Mouse (Mus musculus): Measurements from ENCODE around the gene Manf.
A peak's percentile ranks its signal among the peaks of the same experiment; 100 is the strongest.

The Manf gene

GRCm38 (mm10) chr9:106884996-106885900 lies 6.5 kb downstream of the Manf start:
- DNase-seq (ENCODE audit: low spot score), result no peak

- DNase-seq (ENCODE audit: low spot score), result no peak
Observed at GRCm38 (mm10) chr9:106884306-106884705, 7.5 kb downstream of the Manf start.

DNA sequence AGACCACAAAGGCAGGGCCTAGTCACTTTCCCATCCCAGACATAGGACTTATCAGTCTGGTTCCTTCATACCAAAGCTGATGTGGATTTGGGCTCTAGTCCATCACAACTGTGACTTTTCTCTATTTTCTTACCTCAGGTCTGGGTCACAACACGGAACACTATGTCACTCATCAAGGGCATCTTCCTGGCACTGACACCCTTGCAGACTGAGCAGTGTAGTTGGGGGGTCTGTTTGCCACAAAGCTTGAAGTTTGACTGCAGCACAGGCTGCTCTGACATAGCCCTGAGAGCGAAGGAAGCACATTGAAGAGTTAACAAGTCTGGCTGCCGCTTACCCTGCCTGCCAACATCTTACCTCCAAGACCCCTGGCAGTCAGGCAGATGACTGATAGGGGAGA lies 8.7 kb downstream of the Manf start:
- DNase-seq (ENCODE audit: low spot score), result no peak

DNA sequence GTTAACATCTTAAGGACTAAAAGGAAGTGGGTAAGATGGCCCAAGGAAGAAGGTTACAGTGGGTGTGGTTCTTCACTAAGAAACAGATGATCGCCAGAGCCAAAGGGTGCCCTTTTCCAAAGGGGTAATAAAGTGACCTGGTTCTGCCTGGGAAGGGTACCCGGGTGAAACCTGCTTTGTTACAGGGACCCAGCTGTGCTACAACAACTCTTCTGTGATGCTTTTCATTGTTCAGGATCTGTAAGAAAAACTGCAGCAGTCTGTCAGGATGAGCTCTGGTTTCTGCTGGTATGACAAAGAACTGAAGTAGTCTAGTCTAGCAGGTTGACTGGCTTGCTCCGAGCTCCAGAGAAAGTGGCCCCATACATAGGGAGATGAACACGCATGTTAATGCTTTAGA lies 9.6 kb downstream of the Manf start:
- DNase-seq (ENCODE audit: low spot score), result no peak

DNA sequence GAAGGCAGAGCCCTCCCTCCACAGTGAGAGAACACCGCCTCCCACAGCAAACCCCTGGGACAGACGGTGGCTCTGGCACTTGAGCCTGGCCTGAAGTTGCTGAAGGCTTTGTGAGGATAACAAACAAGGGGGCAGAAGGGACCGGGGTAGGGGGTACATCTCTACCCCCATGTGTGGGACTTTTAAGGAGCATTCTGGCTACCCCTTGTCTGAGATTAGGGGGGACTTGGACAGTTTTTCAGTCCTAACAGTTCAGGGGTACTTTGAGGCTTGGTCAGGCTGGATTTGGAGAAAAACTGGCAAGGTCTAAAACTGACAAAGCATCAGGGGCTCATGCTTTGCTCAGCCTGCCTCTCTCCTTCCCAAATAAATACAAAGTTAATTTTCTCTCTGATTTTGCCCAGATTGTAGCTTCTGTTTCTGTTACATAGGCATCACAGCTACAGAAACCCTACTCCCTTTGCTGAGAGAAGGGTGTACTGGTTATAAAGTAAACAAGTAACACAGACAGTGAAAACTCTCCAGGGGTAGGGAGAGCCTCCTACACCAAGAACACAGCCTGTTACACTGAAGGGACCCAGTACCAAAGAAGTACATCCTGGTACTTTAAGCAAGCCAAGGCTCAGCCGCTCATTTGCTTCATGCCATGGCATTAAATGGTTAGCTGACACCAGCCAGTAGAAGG lies 10.6 kb downstream of the Manf start:
- no peak for DNase-seq (ENCODE audit: low spot score)

DNA sequence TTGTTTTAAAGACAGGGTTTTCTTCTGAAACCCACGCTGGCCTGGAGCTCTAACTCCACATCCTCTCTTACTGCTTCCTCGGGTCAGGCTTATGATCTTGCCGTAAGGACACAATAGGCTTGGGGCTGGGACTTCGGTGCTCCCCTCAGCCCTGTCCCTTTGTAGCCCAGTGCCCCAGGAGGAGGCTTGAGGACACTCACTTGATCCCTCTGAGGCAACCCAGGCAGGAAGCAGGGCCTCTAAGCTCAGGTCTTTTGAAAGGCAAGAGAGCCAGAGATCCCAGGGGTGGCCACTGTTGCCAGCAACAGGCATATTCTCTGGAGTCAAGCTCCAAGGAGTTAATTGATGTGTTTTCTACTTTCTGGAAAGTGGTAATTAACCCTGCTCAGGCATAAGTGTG lies 12.3 kb downstream of the Manf start:
- DNase-seq (ENCODE audit: low spot score), result no peak

DNA sequence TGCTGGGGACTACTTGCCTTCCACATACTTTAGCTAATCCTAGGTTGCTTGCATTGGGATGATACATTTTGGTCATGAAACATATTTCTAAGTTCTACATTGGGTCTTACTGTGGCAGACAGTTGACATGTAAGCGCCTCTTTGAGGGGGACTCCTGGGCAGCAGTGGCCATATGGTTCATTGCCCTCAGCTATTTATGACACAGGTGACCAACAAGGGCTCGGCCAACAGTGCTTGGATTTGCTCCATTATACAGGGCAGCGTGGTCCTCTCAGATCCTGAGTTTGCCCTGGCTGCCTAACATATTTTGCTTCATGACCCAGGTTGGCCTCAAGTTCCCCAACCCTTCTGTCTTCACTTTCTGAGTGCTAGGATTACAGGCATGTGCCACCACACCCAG lies 15.1 kb downstream of the Manf start:
- no peak for DNase-seq (ENCODE audit: low spot score)

DNA sequence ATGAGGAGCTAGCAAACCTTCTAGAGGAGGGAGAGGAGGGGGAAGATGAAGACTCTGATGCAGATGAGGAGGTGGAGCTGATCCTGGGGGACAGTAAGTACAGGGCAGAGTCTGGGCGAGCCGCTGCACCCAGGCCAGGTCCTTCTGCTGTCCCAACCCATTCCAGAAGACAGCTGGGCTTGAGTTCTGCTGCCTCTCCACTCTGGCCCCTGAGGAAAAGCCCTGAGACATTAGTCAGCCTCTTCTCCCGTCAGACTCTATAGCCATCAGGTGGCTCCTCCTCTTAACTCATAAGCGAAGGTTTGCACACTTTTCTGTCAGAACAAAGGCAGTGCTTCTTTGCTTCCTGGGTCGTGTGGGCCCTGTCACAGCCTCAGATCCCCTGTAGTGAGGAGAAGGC lies 17.6 kb downstream of the Manf start:
- DNase-seq (ENCODE audit: low spot score), result no peak

DNA sequence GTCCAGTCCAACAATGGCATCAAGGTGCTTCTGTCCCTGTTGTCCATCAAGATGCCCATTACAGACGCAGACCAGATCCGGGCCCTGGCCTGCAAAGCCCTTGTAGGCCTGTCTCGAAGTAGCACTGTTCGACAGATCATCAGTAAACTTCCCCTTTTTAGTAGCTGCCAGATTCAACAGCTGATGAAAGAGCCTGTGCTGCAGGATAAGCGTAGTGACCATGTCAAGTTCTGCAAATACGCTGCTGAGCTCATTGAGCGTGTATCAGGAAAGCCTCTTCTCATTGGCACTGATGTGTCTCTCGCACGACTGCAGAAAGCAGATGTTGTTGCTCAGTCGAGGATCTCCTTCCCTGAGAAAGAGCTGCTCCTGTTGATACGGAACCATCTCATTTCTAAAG lies 33.7 kb downstream of the Manf start:
- DNase-seq (ENCODE audit: low spot score), result no peak

GRCm38 (mm10) chr9:106856664-106857063 lies 35.1 kb downstream of the Manf start:
- no peak for DNase-seq (ENCODE audit: low spot score)

GRCm38 (mm10) chr9:106842800-106843199 lies 49.0 kb downstream of the Manf start:
- DNase-seq (ENCODE audit: low spot score), result no peak

- DNase-seq (ENCODE audit: low spot score), result no peak
Observed at GRCm38 (mm10) chr9:106840569-106840968, 51.2 kb downstream of the Manf start.

DNA sequence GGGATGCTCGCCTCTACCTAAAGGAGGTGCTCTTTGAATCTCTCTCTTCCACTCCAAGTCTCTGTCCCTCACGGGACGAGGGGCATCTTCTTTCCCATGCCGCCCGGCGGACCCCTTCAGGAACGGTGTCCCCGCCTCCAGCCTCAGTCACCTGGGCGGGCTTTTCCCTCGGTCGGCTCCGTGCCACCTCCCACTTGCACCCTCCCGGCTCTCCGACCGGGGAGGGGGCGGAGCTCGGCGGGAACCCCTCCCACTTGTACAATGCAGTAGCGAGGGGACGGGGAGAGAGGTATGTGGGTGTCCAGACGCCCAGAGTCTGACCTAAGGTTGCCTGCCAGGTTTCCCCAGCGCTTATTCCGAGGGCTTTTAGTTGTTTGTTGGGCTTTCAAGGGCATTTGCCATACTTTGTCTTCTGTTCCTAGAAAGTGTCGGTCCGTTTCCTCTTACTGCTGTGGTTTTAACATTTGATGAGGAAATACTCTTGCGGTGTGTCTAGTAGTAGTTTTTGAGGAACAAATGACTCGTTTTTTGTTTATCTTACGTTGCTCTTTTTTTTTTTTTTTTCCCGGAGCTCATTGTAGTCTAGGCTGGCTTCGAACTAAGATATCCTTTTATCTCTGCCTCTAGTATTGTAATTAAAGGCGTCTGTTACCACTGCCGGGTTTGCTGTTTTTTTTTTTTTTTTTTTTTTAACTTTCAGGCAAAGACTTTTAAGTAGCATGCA lies 69.2 kb downstream of the Manf start:
- peak; percentile 70 for DNase-seq (ENCODE audit: low spot score)

DNA sequence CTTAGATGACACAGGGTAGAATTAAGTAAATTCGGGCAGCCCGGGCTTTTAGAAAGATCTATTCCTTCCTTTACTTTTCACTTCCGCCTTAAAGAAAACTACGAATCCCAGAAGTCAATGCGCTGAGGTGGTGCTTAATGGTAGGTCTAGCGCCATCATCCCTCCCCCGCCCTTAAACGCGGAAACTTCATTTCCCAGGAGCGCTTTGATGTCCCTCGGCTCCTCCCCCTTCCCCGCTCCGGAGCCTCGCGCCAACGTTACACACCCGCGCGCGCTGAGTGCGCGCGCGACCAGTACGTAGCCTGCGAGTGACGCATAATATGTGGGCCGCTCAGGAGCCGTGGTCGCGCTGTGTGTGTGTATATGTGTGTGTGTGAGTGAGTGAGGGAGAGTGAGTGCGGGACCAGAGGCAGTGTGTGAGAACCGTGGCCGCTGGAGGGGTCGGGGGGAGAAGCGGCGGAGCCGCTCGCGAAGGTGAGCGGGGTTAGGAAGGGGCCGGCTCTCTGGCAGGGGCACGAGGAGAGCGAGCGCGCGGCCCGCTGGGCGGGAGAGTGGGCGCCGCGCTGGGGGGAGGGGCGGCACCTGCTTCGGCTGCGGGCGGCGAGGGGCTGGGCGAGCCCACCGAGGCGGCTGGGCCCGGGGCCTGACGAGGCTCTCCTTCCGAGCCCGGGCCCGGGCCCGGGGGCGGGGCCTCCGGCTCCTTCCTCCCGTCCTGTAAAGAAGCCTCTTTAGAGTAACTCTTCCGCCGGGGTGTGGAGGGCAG lies 70.0 kb downstream of the Manf start, which contains the start of gene Dcaf1:
Gene Dcaf1 (plus strand): TSS at position 257 of the 763 bp plus-strand sequence.
- DNase-seq (ENCODE audit: low spot score), result peak; percentile 65

DNA sequence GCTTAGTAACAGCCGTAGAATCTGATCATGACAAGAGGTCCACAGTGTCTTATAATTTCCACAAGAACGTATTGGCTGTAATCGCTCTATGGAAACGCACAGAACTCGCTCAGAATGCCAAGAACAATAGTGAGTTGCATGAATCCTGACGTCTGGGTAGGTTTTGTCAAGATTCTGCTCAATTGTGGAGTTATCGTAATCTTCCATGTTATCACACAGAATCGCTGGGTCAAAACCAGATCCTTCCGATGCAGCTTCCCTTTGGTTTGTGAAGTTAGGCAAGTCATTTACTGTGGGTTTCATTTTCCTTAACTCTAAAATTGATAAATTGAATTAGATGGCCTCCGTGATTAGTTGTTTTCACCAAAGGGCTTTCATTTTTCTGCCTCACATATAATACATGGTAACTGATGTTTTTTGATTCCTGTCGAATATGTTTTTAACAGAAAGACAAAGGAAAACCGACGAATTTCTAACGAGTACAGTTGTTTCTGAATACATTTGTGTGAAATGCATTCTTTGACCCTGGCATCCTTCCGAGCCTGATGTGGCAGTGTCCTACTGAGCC lies 70.6 kb downstream of the Manf start:
- DNase-seq (ENCODE audit: low spot score), result no peak

GRCm38 (mm10) chr9:106819201-106819600 lies 72.6 kb downstream of the Manf start:
- DNase-seq (ENCODE audit: low spot score), result no peak

GRCm38 (mm10) chr9:106818191-106818590 lies 73.6 kb downstream of the Manf start:
- no peak for DNase-seq (ENCODE audit: low spot score)

DNA sequence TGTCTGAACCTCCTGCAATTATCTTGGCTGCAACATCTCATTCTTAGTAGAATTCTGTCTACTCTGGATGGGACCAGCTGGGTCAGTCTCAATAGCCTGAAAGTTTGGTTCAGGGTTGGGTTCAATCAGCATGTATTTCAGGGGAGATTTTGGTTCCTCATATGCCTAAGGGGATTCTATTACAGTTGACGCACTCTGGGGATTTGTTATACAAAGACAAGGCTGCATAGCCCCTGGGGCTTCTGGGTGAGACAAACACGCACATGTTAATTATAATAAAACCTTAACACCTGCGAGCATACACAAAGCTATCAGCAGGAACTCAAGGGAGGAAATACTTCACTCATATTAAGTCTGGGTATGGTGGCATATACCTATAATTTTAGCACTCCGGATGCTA lies 85.3 kb downstream of the Manf start:
- DNase-seq (ENCODE audit: low spot score), result no peak

DNA sequence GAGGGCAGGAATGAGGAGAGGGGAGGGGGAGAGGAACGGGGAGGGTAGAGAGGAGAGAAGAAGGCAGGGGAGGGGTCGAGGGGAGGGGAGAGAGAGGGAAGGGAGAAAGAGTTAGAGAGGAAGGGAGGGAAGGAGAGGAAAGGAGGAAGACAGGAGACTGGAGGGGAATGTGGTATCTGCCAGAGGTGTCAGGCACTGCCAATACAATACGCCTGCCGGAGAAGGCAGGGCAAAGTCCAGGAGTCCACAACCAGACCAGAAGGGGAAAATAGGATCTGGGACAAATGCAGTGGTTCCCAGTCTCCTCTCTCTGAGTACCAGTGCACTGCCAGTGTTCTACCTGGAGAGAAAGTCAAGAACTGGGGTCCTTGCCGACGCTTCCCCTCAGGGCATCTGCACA lies 100.9 kb downstream of the Manf start:
- no peak for DNase-seq (ENCODE audit: low spot score)

DNA sequence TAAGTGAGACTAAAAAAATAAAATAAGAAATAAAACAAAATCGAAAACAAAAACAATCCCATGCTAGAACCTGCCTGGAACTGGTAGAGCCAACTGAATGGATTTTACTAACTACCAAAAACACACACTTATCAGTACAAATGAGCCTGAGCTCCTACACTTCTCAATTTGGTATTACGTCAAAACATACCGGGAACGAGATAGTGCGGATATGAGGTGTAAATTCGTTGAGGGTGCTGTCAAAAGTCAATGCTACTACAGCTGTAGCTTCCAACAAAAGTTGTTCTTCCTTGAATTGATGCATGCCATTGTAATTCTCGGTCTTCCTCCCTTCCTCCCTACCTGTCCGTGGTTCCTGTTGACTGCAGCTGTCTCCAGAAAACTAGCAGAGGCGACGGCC lies 102.4 kb downstream of the Manf start:
- no peak for DNase-seq (ENCODE audit: low spot score)

DNA sequence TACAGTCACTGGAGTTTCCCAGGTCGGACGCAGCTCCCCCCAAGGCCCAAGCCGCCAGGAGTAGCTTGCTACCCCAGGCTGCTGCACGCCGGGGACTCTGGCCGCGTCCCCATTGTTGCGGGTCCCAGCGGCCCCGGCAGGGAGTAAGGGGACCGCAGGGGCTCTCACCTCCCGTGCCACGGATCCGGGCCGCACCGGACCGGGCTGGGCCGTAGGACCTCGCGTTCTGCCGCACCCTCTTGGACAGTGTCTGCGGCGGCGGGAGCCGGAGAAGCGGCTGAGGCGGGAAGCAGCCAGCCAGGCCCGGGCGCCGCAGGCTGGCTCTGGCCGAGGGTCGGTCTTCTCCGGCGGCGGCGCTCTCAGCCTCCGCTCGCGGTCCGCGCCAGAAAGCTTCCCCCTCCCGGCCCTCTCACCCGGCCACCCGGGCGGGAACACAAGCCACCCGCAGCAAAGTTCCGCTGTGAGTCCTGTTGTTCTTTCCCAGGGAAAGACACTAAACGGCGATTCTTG lies 102.9 kb downstream of the Manf start, which contains the start of gene Rad54l2:
Gene Rad54l2 (minus strand): TSS at position 383 of the 510 bp plus-strand sequence.
- DNase-seq (ENCODE audit: low spot score), result peak; percentile 30

Data from urinary bladder, postnatal 10 days (tissue).